Mouse (Mus musculus): ENCODE results near the gene Gpbp1. TPM values are rescaled to one million over a fixed set of nuclear protein-coding genes. Genes with fewer than 3 reads are reported as not detected.

Gene Gpbp1
- polyA plus RNA-seq, 1 experiment from 2014 or later, result 112 TPM

- no peak overlapping the region for H3K4me2 ChIP-seq
- no peaks in the 10 kb centered on the region for H3K9me3 ChIP-seq (replicated peaks)
- WGBS, result 68% methylated on average over 6 of the region's 6 CpGs
- no peaks in the 10 kb centered on the region for H3K36me3 ChIP-seq (ENCODE audit: poor library complexity, severe bottlenecking)
- peaks cover 11% of the 10 kb centered on the region; the same call in 1 of the 2 replicates for H3K4me1 ChIP-seq
- no peak overlapping the region for H3K9ac ChIP-seq
- no peak overlapping the region for H3K27ac ChIP-seq
- no peak overlapping the region for H3K4me3 ChIP-seq
- ATAC-seq, result no peak
- no peaks in the 10 kb centered on the region for H3K27me3 ChIP-seq
Measured at GRCm38 (mm10) chr13:111393426-111393825, 96.5 kb downstream of the Gpbp1 start.

GRCm38 (mm10) chr13:111391426-111391825 lies 98.5 kb downstream of the Gpbp1 start:
- no peak for ATAC-seq
- no peaks in the 10 kb centered on the region for H3K36me3 ChIP-seq (ENCODE audit: poor library complexity, severe bottlenecking)
- no peak overlapping the region for H3K9ac ChIP-seq
- no peaks in the 10 kb centered on the region for H3K27me3 ChIP-seq
- H3K4me2 ChIP-seq, result no peak overlapping the region
- no peaks in the 10 kb centered on the region for H3K9me3 ChIP-seq (replicated peaks)
- H3K27ac ChIP-seq, result no peak overlapping the region
- no peak overlapping the region for H3K4me3 ChIP-seq
- WGBS, result 89% methylated on average over 5 of the region's 5 CpGs
- no peaks in the 10 kb centered on the region for H3K4me1 ChIP-seq

- Histone ChIP-seq H3K36me3 (ENCODE audit: poor library complexity, severe bottlenecking) (no peaks in the 10 kb centered on the region), H3K4me2 (no peak overlapping the region), H3K4me1 (no peaks in the 10 kb centered on the region), H3K27me3 (no peaks in the 10 kb centered on the region), H3K27ac (no peak overlapping the region), H3K9ac (no peak overlapping the region), H3K9me3 (replicated peaks) (no peaks in the 10 kb centered on the region), H3K4me3 (no peak overlapping the region)
- no peak for ATAC-seq
- 80% methylated on average over 1 of the region's 1 CpGs for WGBS
Measured at GRCm38 (mm10) chr13:111391011-111391410, 98.9 kb downstream of the Gpbp1 start.

- H3K9me3 ChIP-seq (replicated peaks), result no peaks in the 10 kb centered on the region
- H3K36me3 ChIP-seq (ENCODE audit: poor library complexity, severe bottlenecking), result no peaks in the 10 kb centered on the region
- no peak overlapping the region for H3K4me2 ChIP-seq
- no peaks in the 10 kb centered on the region for H3K4me1 ChIP-seq
- no peaks in the 10 kb centered on the region for H3K27me3 ChIP-seq
- no peak overlapping the region for H3K4me3 ChIP-seq
- ATAC-seq, result no peak
- WGBS, result 75% methylated on average over 12 of the region's 12 CpGs
- H3K9ac ChIP-seq, result no peak overlapping the region
- no peak overlapping the region for H3K27ac ChIP-seq
Measured at GRCm38 (mm10) chr13:111384011-111384985, 105.6 kb downstream of the Gpbp1 start.

Other genes starting within 250 kb of the Gpbp1 start
- not detected in 2 replicates for gene Actbl2, start 235.1 kb downstream of the Gpbp1 start, polyA plus RNA-seq (2015; fragmentation: Nextera tagmentation; extraction: Ambion mirVana)
- not detected in 2 replicates for gene Gm49496, start 59.8 kb upstream of the Gpbp1 start, polyA plus RNA-seq (2015; fragmentation: Nextera tagmentation; extraction: Ambion mirVana)
- gene Gm10198, start 102.7 kb upstream of the Gpbp1 start, polyA plus RNA-seq (2015; fragmentation: Nextera tagmentation; extraction: Ambion mirVana), result not detected in 2 replicates
- gene Mier3, start 190.9 kb upstream of the Gpbp1 start, polyA plus RNA-seq (2015; fragmentation: Nextera tagmentation; extraction: Ambion mirVana), result 19.8 and 21.4 TPM in 2 replicates

Data from forebrain, embryonic 13.5 days (tissue).